Mouse (Mus musculus) 3T3-L1 (cell line): ENCODE results near the gene Gm20219.
A peak's percentile ranks its signal among the peaks of the same experiment; 100 is the strongest.
"Not testable (repeated sequence)": the region's sequence is repeated elsewhere in the genome, so short reads cannot be mapped to it uniquely, and the experiment has no call there.

Experiments used
- DNase-seq: peaks from one replicate; pipeline ENCODE4 v3.0.0-alpha.2; 2015; ENCODE audit warnings: low read depth, low spot score

The Gm20219 gene

GRCm38 (mm10) chr17:56512310-56512709, 41.9 kb downstream of the Gm20219 start, which contains the start of gene Znrf4:
Znrf4 (minus strand) TSS chr17:56512431.
- DNase-seq: no peak

- DNase-seq: no peak
These were observed 42.5 kb downstream of the Gm20219 start for GRCm38 (mm10) chr17:56511707-56512090.

- no peak for DNase-seq
These were observed 43.0 kb downstream of the Gm20219 start for GRCm38 (mm10) chr17:56510970-56511706.

- no peak for DNase-seq
These were observed 43.7 kb downstream of the Gm20219 start for GRCm38 (mm10) chr17:56510473-56510969.

- DNase-seq: no peak
These were observed 44.3 kb downstream of the Gm20219 start for GRCm38 (mm10) chr17:56509707-56510472.

- no peak for DNase-seq
These were observed 45.1 kb downstream of the Gm20219 start for GRCm38 (mm10) chr17:56509021-56509640.

- peak; percentile 98 for DNase-seq
These were observed 46.8 kb downstream of the Gm20219 start for GRCm38 (mm10) chr17:56507161-56508068.

- DNase-seq: peak; percentile 12
These were observed 47.6 kb downstream of the Gm20219 start for GRCm38 (mm10) chr17:56506417-56507065.

GRCm38 (mm10) chr17:56505401-56505800, 48.8 kb downstream of the Gm20219 start:
- no peak for DNase-seq

GRCm38 (mm10) chr17:56502526-56502925, 51.7 kb downstream of the Gm20219 start:
- peak; percentile 56 for DNase-seq

GRCm38 (mm10) chr17:56501635-56502400, 52.4 kb downstream of the Gm20219 start:
- DNase-seq: not testable (repeated sequence)
